Comparison of ENCODE assay signal across 1 mouse cellular context in genomic region chr2:158794494-158795004, GRCm38 (mm10).
TF ChIP-seq lines count a peak whose summit lies in the region.

Gene Dhx35, plus strand, starts transcription at chr2:158794807.

TF ChIP-seq in CH12.LX, 34 proteins besides CTCF, POLR2A, EP300 and RAD21 (continued from another document):
- TF ChIP-seq JUND (conservative IDR thresholded peaks at IDR 0.05; ENCODE audit: low read depth, low read length), result no peak
- TF ChIP-seq USF2 (conservative IDR thresholded peaks at IDR 0.05; ENCODE audit: low read depth, low read length), result peak; percentile 99
- TF ChIP-seq GABPA (IDR thresholded peaks at IDR 0.05; ENCODE audit: insufficient replicate concordance, low read depth, low read length), result no peak
- peak; percentile 66; the same call in 1 of the 2 replicates for TF ChIP-seq TBP (conservative IDR thresholded peaks at IDR 0.05; ENCODE audit: low read depth, low read length)
- TF ChIP-seq NRF1 (IDR thresholded peaks at IDR 0.05; ENCODE audit: low read depth, low read length), result peak; percentile 61
- TF ChIP-seq MAZ (IDR thresholded peaks at IDR 0.05; ENCODE audit: low read depth, low read length), result peak; percentile 97
- TF ChIP-seq PAX5 (IDR thresholded peaks at IDR 0.05; ENCODE audit: low read length), result no peak
- no peak for TF ChIP-seq SMC3 (IDR thresholded peaks at IDR 0.05; ENCODE audit: low read depth, low read length)
- TF ChIP-seq IRF4 (IDR thresholded peaks at IDR 0.05; ENCODE audit: low read depth, low read length), result 0 out of 2 replicates have a peak, but pooled peaks have one; percentile 46
- TF ChIP-seq ZC3H11A (IDR thresholded peaks at IDR 0.05; ENCODE audit: low read depth, low read length), result no peak
- peak; percentile 73 for TF ChIP-seq NELFE (IDR thresholded peaks at IDR 0.05; ENCODE audit: low read depth, low read length)
- peak; percentile 89 for TF ChIP-seq CHD2 (IDR thresholded peaks at IDR 0.05; ENCODE audit: low read length)
TF ChIP-seq in CH12.LX: peak in this region for 20.
